Mouse (Mus musculus): Measurements from ENCODE around the gene Rps6kc1.

- TF ChIP-seq GATA1 (IDR thresholded peaks at IDR 0.05; ENCODE audit: low read length) (no peak), TAL1 (IDR thresholded peaks at IDR 0.05; ENCODE audit: low read length) (no peak)
Measured at GRCm38 (mm10) chr1:190790720-190791119, 120.8 kb downstream of the Rps6kc1 start.

All from erythroblast, embryonic 14.5 days (primary cell).